Mouse (Mus musculus) limb, embryonic 11.5 days (tissue): ENCODE measurements around the gene Crhr1. TPM values are rescaled to one million over a fixed set of nuclear protein-coding genes. Genes with fewer than 3 reads are reported as not detected.

Source experiments
- ATAC-seq: fragments of 200-750 bp; cut with Nextera tagmentation; 2 replicates; pipeline ENCODE4 v1.8.0; 2017; ENCODE audit warnings: low read depth; ENCODE audit not compliant: insufficient number of reproducible peaks, low FRiP score, low TSS enrichment
- DNase-seq: peaks from one replicate; pipeline ENCODE4 v3.0.0-alpha.2; 2015; ENCODE audit warnings: low spot score
- H3K27ac ChIP-seq: fragments of 300-500 bp; sonication (generic); replicated peaks from 2 replicates; pipeline ENCODE4 v1.5.1; 2014; ENCODE audit warnings: low read depth, mild to moderate bottlenecking, low read length
- H3K27me3 ChIP-seq: fragments of 300-500 bp; sonication (generic); 2 replicates; pipeline ENCODE4 v1.6.1; 2014; ENCODE audit warnings: mild to moderate bottlenecking, low read length, mixed read lengths; ENCODE audit not compliant: control insufficient read depth, insufficient read depth
- H3K36me3 ChIP-seq: fragments of 300-500 bp; sonication (generic); 2 replicates; pipeline ENCODE4 v1.6.1; 2014; ENCODE audit warnings: mild to moderate bottlenecking, low read length, moderate library complexity, mixed read lengths; ENCODE audit not compliant: control insufficient read depth, insufficient read depth
- H3K4me1 ChIP-seq: fragments of 300-500 bp; sonication (generic); 2 replicates; pipeline ENCODE4 v1.6.1; 2014; ENCODE audit warnings: low read length, mixed read lengths; ENCODE audit not compliant: control insufficient read depth, insufficient read depth
- H3K4me2 ChIP-seq: fragments of 300-500 bp; sonication (generic); 2 replicates; pipeline ENCODE4 v1.6.1; 2014; ENCODE audit warnings: low read depth, mild to moderate bottlenecking, moderate library complexity; ENCODE audit not compliant: severe bottlenecking
- H3K4me3 ChIP-seq: fragments of 300-500 bp; sonication (generic); 2 replicates; pipeline ENCODE4 v1.5.1; 2014; ENCODE audit warnings: low read depth, low read length
- H3K9ac ChIP-seq: fragments of 300-500 bp; sonication (generic); 2 replicates; pipeline ENCODE4 v1.6.1; 2014; ENCODE audit warnings: mild to moderate bottlenecking, low read length
- H3K9me3 ChIP-seq: fragments of 300-500 bp; sonication (generic); 2 replicates; pipeline ENCODE4 v1.6.1; 2016; ENCODE audit warnings: low read length; ENCODE audit not compliant: control insufficient read depth
- WGBS: fragments of 180-500 bp; shearing (Covaris S2); extraction: QIAGEN DNeasy Blood & Tissue Kit; methylation state at CpG from one replicate; pipeline ENCODE4 v1.1.7; 2014; 5-methylcytosine and 5-hydroxymethylcytosine counted together
- polyA plus RNA-seq: library from polyadenylated mRNA; unstranded; fragments of >200 nt; fragmentation: Nextera tagmentation; extraction: Ambion mirVana; gene quantifications from 2 replicates; pipeline ENCODE4 v1.2.1, GENCODE M21; 2014

The Crhr1 gene
- polyA plus RNA-seq = 0.37 and 0.74 TPM in 2 replicates

- H3K27me3 ChIP-seq = peaks cover 55% of the 10 kb centered on the region
- no peak within 1 kb of the TSS for H3K9ac ChIP-seq
- no peaks in the 10 kb centered on the region for H3K36me3 ChIP-seq
- H3K4me1 ChIP-seq = peaks cover 6% of the 10 kb centered on the region
- H3K27ac ChIP-seq = no peak within 1 kb of the TSS
- DNase-seq (peak; percentile 73), ATAC-seq (peak; percentile 62; the same call in 1 of the 2 replicates)
- peak within 1 kb of the TSS; percentile 42 for H3K4me3 ChIP-seq
- H3K9me3 ChIP-seq = no peaks in the 10 kb centered on the region
- under 1% methylated on average over 76 of the region's 80 CpGs for WGBS
- peak within 1 kb of the TSS; percentile 80 for H3K4me2 ChIP-seq
Observed at GRCm38 (mm10) chr11:104132580-104133441, at the start of gene Crhr1. Crhr1 (plus strand) TSS chr11:104132855.

- Histone ChIP-seq H3K27ac (no peak overlapping the region), H3K9me3 (no peaks in the 10 kb centered on the region), H3K4me2 (no peak overlapping the region), H3K36me3 (no peaks in the 10 kb centered on the region), H3K4me1 (no peaks in the 10 kb centered on the region), H3K4me3 (no peak overlapping the region), H3K9ac (no peak overlapping the region), H3K27me3 (no peaks in the 10 kb centered on the region)
- ATAC-seq = no peak
- 89% methylated on average over 6 of the region's 7 CpGs for WGBS
- no peak for DNase-seq
Observed at GRCm38 (mm10) chr11:104083248-104083647, 49.4 kb upstream of the Crhr1 start.

- no peak overlapping the region for H3K9ac ChIP-seq
- no peak overlapping the region for H3K4me2 ChIP-seq
- ATAC-seq (no peak), DNase-seq (no peak)
- H3K36me3 ChIP-seq = no peaks in the 10 kb centered on the region
- H3K4me3 ChIP-seq = no peak overlapping the region
- H3K27ac ChIP-seq = no peak overlapping the region
- H3K9me3 ChIP-seq = no peaks in the 10 kb centered on the region
- no peaks in the 10 kb centered on the region for H3K27me3 ChIP-seq
- WGBS = 75% methylated on average over 6 of the region's 6 CpGs
- no peaks in the 10 kb centered on the region for H3K4me1 ChIP-seq
Observed at GRCm38 (mm10) chr11:104083716-104084115, 48.9 kb upstream of the Crhr1 start.

GRCm38 (mm10) chr11:104088519-104088918 is 44.1 kb upstream of the Crhr1 start:
- Histone ChIP-seq H3K4me1 (no peaks in the 10 kb centered on the region), H3K9me3 (no peaks in the 10 kb centered on the region), H3K36me3 (no peaks in the 10 kb centered on the region), H3K4me2 (no peak overlapping the region), H3K27me3 (no peaks in the 10 kb centered on the region), H3K9ac (no peak overlapping the region), H3K27ac (no peak overlapping the region), H3K4me3 (no peak overlapping the region)
- DNase-seq (no peak), ATAC-seq (no peak)
- WGBS = 81% methylated on average over 10 of the region's 10 CpGs

- Histone ChIP-seq H3K4me1 (no peaks in the 10 kb centered on the region), H3K36me3 (no peaks in the 10 kb centered on the region), H3K9ac (no peak overlapping the region), H3K4me2 (no peak overlapping the region), H3K27me3 (no peaks in the 10 kb centered on the region), H3K4me3 (no peak overlapping the region), H3K27ac (no peak overlapping the region), H3K9me3 (no peaks in the 10 kb centered on the region)
- no peak for DNase-seq
- ATAC-seq = no peak
Observed at GRCm38 (mm10) chr11:104090769-104091168, 41.9 kb upstream of the Crhr1 start.

GRCm38 (mm10) chr11:104095151-104095550 is 37.5 kb upstream of the Crhr1 start:
- Histone ChIP-seq H3K9me3 (no peaks in the 10 kb centered on the region), H3K9ac (no peak overlapping the region), H3K36me3 (no peaks in the 10 kb centered on the region), H3K4me3 (no peak overlapping the region), H3K27ac (no peak overlapping the region), H3K27me3 (no peaks in the 10 kb centered on the region), H3K4me1 (no peaks in the 10 kb centered on the region), H3K4me2 (no peak overlapping the region)
- no peak for ATAC-seq
- WGBS = 69% methylated on average over 3 of the region's 3 CpGs
- no peak for DNase-seq

GRCm38 (mm10) chr11:104096536-104096935 is 36.1 kb upstream of the Crhr1 start:
- H3K9me3 ChIP-seq = no peaks in the 10 kb centered on the region
- H3K27me3 ChIP-seq = no peaks in the 10 kb centered on the region
- H3K27ac ChIP-seq = no peak overlapping the region
- no peak overlapping the region for H3K4me3 ChIP-seq
- H3K9ac ChIP-seq = no peak overlapping the region
- ATAC-seq = no peak
- 88% methylated on average over 7 of the region's 7 CpGs for WGBS
- no peak overlapping the region for H3K4me2 ChIP-seq
- no peaks in the 10 kb centered on the region for H3K4me1 ChIP-seq
- H3K36me3 ChIP-seq = no peaks in the 10 kb centered on the region
- DNase-seq = no peak

- H3K27ac ChIP-seq = no peak overlapping the region
- H3K4me3 ChIP-seq = no peak overlapping the region
- no peak overlapping the region for H3K4me2 ChIP-seq
- H3K9me3 ChIP-seq = no peaks in the 10 kb centered on the region
- ATAC-seq (no peak), DNase-seq (peak; percentile 64)
- no peaks in the 10 kb centered on the region for H3K36me3 ChIP-seq
- H3K27me3 ChIP-seq = no peaks in the 10 kb centered on the region
- H3K4me1 ChIP-seq = 0 out of 2 replicates have a peak, but pooled peaks cover 3% of the 10 kb centered on the region
- 1% methylated on average over 7 of the region's 7 CpGs for WGBS
- H3K9ac ChIP-seq = no peak overlapping the region
Observed at GRCm38 (mm10) chr11:104099542-104099941, 33.1 kb upstream of the Crhr1 start.
